Mouse (Mus musculus) testis, adult 2 months (tissue): ENCODE data around the gene Chpt1.

Source experiments
- CTCF ChIP-seq: fragments of 200-500 bp; IDR thresholded peaks from 2 replicates; pipeline ENCODE4 v1.5.1; 2012; ENCODE audit warnings: low read depth, mild to moderate bottlenecking, inconsistent platforms, low read length, moderate library complexity; ENCODE audit not compliant: control insufficient read depth, insufficient read depth, insufficient replicate concordance
- POLR2A ChIP-seq: fragments of 200-500 bp; IDR thresholded peaks from 2 replicates; pipeline ENCODE4 v1.6.1; 2012; ENCODE audit warnings: low read depth, mild to moderate bottlenecking, inconsistent platforms, low read length, moderate library complexity; ENCODE audit not compliant: control insufficient read depth

- TF ChIP-seq POLR2A (no peak), CTCF (no peak)
Observed at GRCm38 (mm10) chr10:88511355-88511754, 7.5 kb upstream of the Chpt1 start.
